Mouse (Mus musculus) adrenal gland, postnatal 4 days (tissue): Measurements from ENCODE around the gene Zcchc13. TPM values are rescaled to one million over a fixed set of nuclear protein-coding genes. Genes with fewer than 3 reads are reported as not detected.
A peak's percentile ranks its signal among the peaks of the same experiment; 100 is the strongest.

ENCODE experiments used
- DNase-seq, 2 experiments: peaks; one replicate each; pipeline ENCODE4 v3.0.0; 2021 to 2022; ENCODE audit warnings: low spot score in 2 of 2, mixed read lengths in 2 of 2
- long read RNA-seq, 2 experiments: library from polyadenylated mRNA; stranded (forward); transcript quantifications; one replicate each; pipeline ENCODE4 v2.0.0; 2021
- total RNA-seq, 2 experiments: library from RNA; stranded (reverse); gene quantifications; 2 replicates each; pipeline ENCODE4 v1.2.3; 2021

The Zcchc13 gene
- total RNA-seq, result not detected
- long read RNA-seq, experiment 1, result 0 reads
- long read RNA-seq, experiment 2, result 0 reads

- DNase-seq, result no peak
Measured at GRCm38 (mm10) chrX:103630303-103630702, at the start of gene Zcchc13. Gene Zcchc13 (plus strand): TSS chrX:103630586.

- DNase-seq, result no peak
Measured at GRCm38 (mm10) chrX:103584262-103584661, 46.1 kb upstream of the Zcchc13 start.

GRCm38 (mm10) chrX:103592056-103592455 is 38.3 kb upstream of the Zcchc13 start:
- DNase-seq, result no peak

GRCm38 (mm10) chrX:103602553-103602952 is 27.8 kb upstream of the Zcchc13 start:
- no peak for DNase-seq

- DNase-seq, result no peak
Measured at GRCm38 (mm10) chrX:103604211-103604610, 26.2 kb upstream of the Zcchc13 start.

- no peak for DNase-seq
Measured at GRCm38 (mm10) chrX:103605473-103605872, 24.9 kb upstream of the Zcchc13 start.

- no peak for DNase-seq
Measured at GRCm38 (mm10) chrX:103610401-103610800, 20.0 kb upstream of the Zcchc13 start.

GRCm38 (mm10) chrX:103611462-103611861 is 18.9 kb upstream of the Zcchc13 start:
- no peak for DNase-seq

GRCm38 (mm10) chrX:103614700-103615233 is 15.6 kb upstream of the Zcchc13 start:
- DNase-seq, result no peak

GRCm38 (mm10) chrX:103615453-103615852 is 14.9 kb upstream of the Zcchc13 start:
- no peak for DNase-seq

- DNase-seq, result peak in 1 of 2 experiments; percentile 5
Measured at GRCm38 (mm10) chrX:103616162-103616535, 14.2 kb upstream of the Zcchc13 start.

- DNase-seq, result peak; percentile 38 to 46
Measured at GRCm38 (mm10) chrX:103616536-103617404, 13.6 kb upstream of the Zcchc13 start.

GRCm38 (mm10) chrX:103617405-103618095 is 12.8 kb upstream of the Zcchc13 start:
- DNase-seq, result no peak

- no peak for DNase-seq
Measured at GRCm38 (mm10) chrX:103621799-103622198, 8.6 kb upstream of the Zcchc13 start.

GRCm38 (mm10) chrX:103622260-103622934 is 8.0 kb upstream of the Zcchc13 start:
- DNase-seq, result peak; percentile 77

- no peak for DNase-seq
Measured at GRCm38 (mm10) chrX:103622935-103623280, 7.5 kb upstream of the Zcchc13 start.

GRCm38 (mm10) chrX:103623411-103623845 is 7.0 kb upstream of the Zcchc13 start:
- DNase-seq, result no peak

GRCm38 (mm10) chrX:103624426-103625168 is 5.8 kb upstream of the Zcchc13 start:
- no peak for DNase-seq

GRCm38 (mm10) chrX:103628890-103629289 is 1.5 kb upstream of the Zcchc13 start:
- DNase-seq, result no peak

GRCm38 (mm10) chrX:103633895-103634294 is 3.5 kb downstream of the Zcchc13 start:
- DNase-seq, result no peak

- DNase-seq, result no peak
Measured at GRCm38 (mm10) chrX:103636021-103636420, 5.6 kb downstream of the Zcchc13 start.
